Mouse (Mus musculus) erythroblast, embryonic 14.5 days (primary cell): ENCODE results near the gene 4930444G20Rik.

Experiments used
- GATA1 ChIP-seq: IDR thresholded peaks from 2 replicates; pipeline ENCODE4 v1.6.1; 2012; ENCODE audit warnings: low read length, inconsistent platforms, mixed read lengths
- TAL1 ChIP-seq: IDR thresholded peaks from 3 replicates; pipeline ENCODE4 v1.6.1; 2012; ENCODE audit warnings: low read length, inconsistent platforms, mixed read lengths

DNA sequence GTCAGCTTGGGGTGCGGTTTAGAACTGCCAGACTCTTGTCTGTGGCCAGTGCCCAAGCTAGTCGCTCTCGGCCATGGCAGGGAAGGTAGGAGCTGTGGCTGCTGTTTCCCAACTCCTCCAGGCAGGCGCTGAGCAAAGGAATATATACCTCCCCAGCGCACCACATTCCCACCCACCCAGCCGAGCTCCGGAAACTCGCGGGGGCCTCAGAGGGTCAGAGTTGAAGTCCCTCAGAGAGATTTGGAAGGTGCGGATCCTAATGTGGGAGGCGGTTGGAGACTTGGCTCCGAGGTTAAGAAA lies 8.9 kb downstream of the 4930444G20Rik start:
- TF ChIP-seq GATA1: no peak
- no peak for TF ChIP-seq TAL1
